Mouse (Mus musculus): Measurements from ENCODE around the gene Pcx. TPM values are rescaled to one million over a fixed set of nuclear protein-coding genes. Genes with fewer than 3 reads are reported as not detected.

Gene Pcx
- polyA plus RNA-seq, 2 experiments: 16.4 to 25.6 TPM

- peak overlapping the region; percentile 85 for H3K4me2 ChIP-seq (ENCODE audit: low read depth)
- peaks cover 5 to 17% of the 10 kb centered on the region in 2 experiments; a peak in 3 of 4 replicates for H3K4me1 ChIP-seq (replicated peaks; ENCODE audit: control insufficient read depth in 2 of 2, insufficient read depth in 2 of 2, low read length in 1 of 2)
- TF ChIP-seq EP300 (IDR thresholded peaks at IDR 0.05; ENCODE audit: low read depth): no peak
- 0 out of 2 replicates have a peak, but pooled peaks have one; percentile 12 for TF ChIP-seq CTCF (IDR thresholded peaks at IDR 0.05; ENCODE audit: low read depth)
- H3K27ac ChIP-seq: peak overlapping the region; percentile 72
- H3K36me3 ChIP-seq (replicated peaks; ENCODE audit: control insufficient read depth, insufficient read depth, low read depth): no peaks in the 10 kb centered on the region; the same call in none of the 2 replicates
- H3K9me3 ChIP-seq (ENCODE audit: control insufficient read depth, low read length): no peaks in the 10 kb centered on the region
- ATAC-seq (ENCODE audit: insufficient read depth): peak; percentile 73
- under 1% methylated on average over 35 of the region's 35 CpGs for WGBS (ENCODE audit: insufficient replicate concordance)
- no peaks in the 10 kb centered on the region for H3K27me3 ChIP-seq (ENCODE audit: control insufficient read depth, insufficient read depth, low read length)
- H3K9ac ChIP-seq (replicated peaks): peak overlapping the region; percentile 82
- peak in 2 of 3 experiments; percentile 20 to 41 for DNase-seq (ENCODE audit: low read depth in 3 of 3, low spot score in 3 of 3)
- peak overlapping the region; percentile 81 to 88 for H3K4me3 ChIP-seq (ENCODE audit: insufficient read depth in 1 of 2, low read depth in 2 of 2, low read length in 2 of 2)
Observed at GRCm38 (mm10) chr19:4625829-4626535, 115.7 kb downstream of the Pcx start.

- H3K9me3 ChIP-seq (ENCODE audit: control insufficient read depth, low read length): no peaks in the 10 kb centered on the region
Observed at GRCm38 (mm10) chr19:4628819-4629218, 118.5 kb downstream of the Pcx start.

DNA sequence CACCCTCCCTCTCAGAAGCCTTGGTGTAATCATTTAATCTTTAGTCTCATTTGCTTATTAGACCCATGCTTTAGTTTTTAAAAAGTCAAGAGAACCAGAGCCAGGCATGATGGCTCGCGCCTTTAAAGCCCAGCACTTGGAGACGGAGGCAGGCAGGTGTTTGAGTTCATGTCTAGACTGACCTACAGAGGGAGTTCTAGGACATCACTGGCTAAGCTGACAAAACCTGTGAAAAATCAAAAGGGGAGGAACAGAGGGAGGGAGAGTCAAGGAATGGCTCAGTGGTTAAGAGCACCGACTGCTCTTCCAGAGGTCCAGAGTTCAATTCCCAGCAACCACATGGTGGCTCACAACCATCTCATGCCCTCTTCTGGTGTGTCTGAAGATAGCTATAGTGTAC is 125.7 kb downstream of the Pcx start:
- Histone ChIP-seq H3K9me3 (ENCODE audit: control insufficient read depth, low read length) (no peaks in the 10 kb centered on the region), H3K36me3 (replicated peaks; ENCODE audit: control insufficient read depth, insufficient read depth, low read depth) (no peaks in the 10 kb centered on the region), H3K4me1 (replicated peaks; ENCODE audit: control insufficient read depth in 2 of 2, insufficient read depth in 2 of 2, low read length in 1 of 2) (no peaks in the 10 kb centered on the region), H3K27me3 (ENCODE audit: control insufficient read depth, insufficient read depth, low read length) (no peaks in the 10 kb centered on the region), H3K9ac (replicated peaks) (no peak overlapping the region), H3K4me2 (ENCODE audit: low read depth) (no peak overlapping the region), H3K27ac (no peak overlapping the region), H3K4me3 (ENCODE audit: insufficient read depth in 1 of 2, low read depth in 2 of 2, low read length in 2 of 2) (no peak overlapping the region)
- no peak for ATAC-seq (ENCODE audit: insufficient read depth)
- 44% methylated on average over 4 of the region's 4 CpGs for WGBS (ENCODE audit: insufficient replicate concordance)
- no peak for DNase-seq (ENCODE audit: low read depth in 3 of 3, low spot score in 3 of 3)
- TF ChIP-seq EP300 (IDR thresholded peaks at IDR 0.05; ENCODE audit: low read depth): no peak
- TF ChIP-seq CTCF (IDR thresholded peaks at IDR 0.05; ENCODE audit: low read depth): no peak

More at GRCm38 (mm10) chr19:4628819-4629218, 118.5 kb downstream of the Pcx start:
- H3K4me2 ChIP-seq (ENCODE audit: low read depth): no peak overlapping the region
- no peak for TF ChIP-seq EP300 (IDR thresholded peaks at IDR 0.05; ENCODE audit: low read depth)
- TF ChIP-seq CTCF (IDR thresholded peaks at IDR 0.05; ENCODE audit: low read depth): peak; percentile 85
- 0% methylated on average over 1 of the region's 1 CpGs for WGBS (ENCODE audit: insufficient replicate concordance)
- H3K4me3 ChIP-seq (ENCODE audit: insufficient read depth in 1 of 2, low read depth in 2 of 2, low read length in 2 of 2): no peak overlapping the region
- DNase-seq (ENCODE audit: low read depth in 3 of 3, low spot score in 3 of 3) (peak; percentile 54 to 66 (median 61)), ATAC-seq (ENCODE audit: insufficient read depth) (no peak)
- peaks cover 5 to 17% of the 10 kb centered on the region in 2 experiments; a peak in 3 of 4 replicates for H3K4me1 ChIP-seq (replicated peaks; ENCODE audit: control insufficient read depth in 2 of 2, insufficient read depth in 2 of 2, low read length in 1 of 2)
- H3K27ac ChIP-seq: no peak overlapping the region
- no peaks in the 10 kb centered on the region for H3K27me3 ChIP-seq (ENCODE audit: control insufficient read depth, insufficient read depth, low read length)
- H3K9ac ChIP-seq (replicated peaks): no peak overlapping the region
- H3K36me3 ChIP-seq (replicated peaks; ENCODE audit: control insufficient read depth, insufficient read depth, low read depth): no peaks in the 10 kb centered on the region

DNA sequence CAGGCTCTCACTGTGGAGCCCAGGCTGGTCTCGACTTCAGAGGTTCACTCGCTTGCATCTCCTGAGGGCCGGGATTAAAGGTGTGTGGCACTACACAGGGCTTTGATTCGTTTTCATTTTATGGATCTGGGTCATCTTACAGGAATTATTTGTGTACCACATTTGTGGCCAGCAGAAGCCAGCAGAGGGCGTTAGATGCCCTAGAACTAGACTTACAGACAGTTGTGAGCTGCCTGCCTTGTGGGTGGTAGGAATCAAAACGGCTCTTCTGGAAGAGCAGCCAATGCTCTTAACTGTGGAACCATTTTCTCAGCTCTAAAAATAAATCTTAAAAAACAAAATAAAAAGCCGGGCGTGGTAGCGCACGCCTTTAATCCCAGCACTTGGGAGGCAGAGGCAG is 134.0 kb downstream of the Pcx start:
- 39% methylated on average over 10 of the region's 10 CpGs for WGBS (ENCODE audit: insufficient replicate concordance)
- Histone ChIP-seq H3K4me3 (ENCODE audit: insufficient read depth in 1 of 2, low read depth in 2 of 2, low read length in 2 of 2) (no peak overlapping the region), H3K4me1 (replicated peaks; ENCODE audit: control insufficient read depth in 2 of 2, insufficient read depth in 2 of 2, low read length in 1 of 2) (no peaks in the 10 kb centered on the region), H3K27ac (no peak overlapping the region), H3K9ac (replicated peaks) (no peak overlapping the region), H3K27me3 (ENCODE audit: control insufficient read depth, insufficient read depth, low read length) (no peaks in the 10 kb centered on the region), H3K4me2 (ENCODE audit: low read depth) (no peak overlapping the region), H3K36me3 (replicated peaks; ENCODE audit: control insufficient read depth, insufficient read depth, low read depth) (no peaks in the 10 kb centered on the region), H3K9me3 (ENCODE audit: control insufficient read depth, low read length) (no peaks in the 10 kb centered on the region)
- no peak for TF ChIP-seq EP300 (IDR thresholded peaks at IDR 0.05; ENCODE audit: low read depth)
- peak; percentile 51 for TF ChIP-seq CTCF (IDR thresholded peaks at IDR 0.05; ENCODE audit: low read depth)
- no peak for ATAC-seq (ENCODE audit: insufficient read depth)
- no peak for DNase-seq (ENCODE audit: low read depth in 3 of 3, low spot score in 3 of 3)

GRCm38 (mm10) chr19:4646917-4647492 is 136.7 kb downstream of the Pcx start:
- WGBS (ENCODE audit: insufficient replicate concordance): 63% methylated on average over 11 of the region's 11 CpGs
- ATAC-seq (ENCODE audit: insufficient read depth): no peak
- no peak for TF ChIP-seq CTCF (IDR thresholded peaks at IDR 0.05; ENCODE audit: low read depth)
- no peak for TF ChIP-seq EP300 (IDR thresholded peaks at IDR 0.05; ENCODE audit: low read depth)
- no peaks in the 10 kb centered on the region for H3K9me3 ChIP-seq (ENCODE audit: control insufficient read depth, low read length)
- H3K36me3 ChIP-seq (replicated peaks; ENCODE audit: control insufficient read depth, insufficient read depth, low read depth): no peaks in the 10 kb centered on the region
- H3K27ac ChIP-seq: no peak overlapping the region
- no peaks in the 10 kb centered on the region; the same call in 1 of the 2 replicates for H3K27me3 ChIP-seq (ENCODE audit: control insufficient read depth, insufficient read depth, low read length)
- H3K4me3 ChIP-seq (ENCODE audit: insufficient read depth in 1 of 2, low read depth in 2 of 2, low read length in 2 of 2): no peak overlapping the region
- H3K4me1 ChIP-seq (replicated peaks; ENCODE audit: control insufficient read depth in 2 of 2, insufficient read depth in 2 of 2, low read length in 1 of 2): no peaks in the 10 kb centered on the region
- no peak overlapping the region for H3K9ac ChIP-seq (replicated peaks)
- no peak for DNase-seq (ENCODE audit: low read depth in 3 of 3, low spot score in 3 of 3)
- H3K4me2 ChIP-seq (ENCODE audit: low read depth): no peak overlapping the region

Data from liver, embryonic 14.5 days (tissue).